Mouse (Mus musculus) neutrophil, adult 83 days (primary cell): Measurements from ENCODE around the gene Zmynd10. TPM values are rescaled to one million over a fixed set of nuclear protein-coding genes. Genes with fewer than 3 reads are reported as not detected.

Experiments used
- total RNA-seq, 2 experiments: library from RNA; stranded (reverse); gene quantifications; one replicate each; pipeline ENCODE4 v1.2.4; 2023

Zmynd10 gene
- total RNA-seq = under 1 TPM in 1 of 2 experiments, not detected in 1; 0.44 TPM

DNA sequence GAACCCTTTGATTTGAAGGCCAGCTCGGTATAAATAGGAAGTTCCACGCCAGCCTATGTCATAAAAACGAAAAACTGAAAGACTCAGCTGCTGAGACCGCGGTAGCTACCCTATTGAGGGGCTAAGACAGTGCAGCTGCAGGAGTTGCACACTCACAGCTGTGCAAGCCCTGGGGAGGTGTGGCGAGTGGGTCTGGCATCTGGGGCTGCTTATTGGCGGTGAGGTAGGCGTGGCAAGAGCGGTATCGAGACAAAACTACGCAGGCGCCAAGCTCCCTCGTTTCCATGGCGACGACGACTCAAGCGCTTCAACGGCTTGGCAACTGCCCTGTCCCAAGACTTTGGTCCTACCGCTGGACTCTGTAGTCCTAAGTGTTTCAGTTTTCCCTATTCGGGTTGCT, at the start of gene Zmynd10:
Gene Zmynd10 (plus strand): TSS at position 273 of the 400 bp plus-strand sequence.

DNA sequence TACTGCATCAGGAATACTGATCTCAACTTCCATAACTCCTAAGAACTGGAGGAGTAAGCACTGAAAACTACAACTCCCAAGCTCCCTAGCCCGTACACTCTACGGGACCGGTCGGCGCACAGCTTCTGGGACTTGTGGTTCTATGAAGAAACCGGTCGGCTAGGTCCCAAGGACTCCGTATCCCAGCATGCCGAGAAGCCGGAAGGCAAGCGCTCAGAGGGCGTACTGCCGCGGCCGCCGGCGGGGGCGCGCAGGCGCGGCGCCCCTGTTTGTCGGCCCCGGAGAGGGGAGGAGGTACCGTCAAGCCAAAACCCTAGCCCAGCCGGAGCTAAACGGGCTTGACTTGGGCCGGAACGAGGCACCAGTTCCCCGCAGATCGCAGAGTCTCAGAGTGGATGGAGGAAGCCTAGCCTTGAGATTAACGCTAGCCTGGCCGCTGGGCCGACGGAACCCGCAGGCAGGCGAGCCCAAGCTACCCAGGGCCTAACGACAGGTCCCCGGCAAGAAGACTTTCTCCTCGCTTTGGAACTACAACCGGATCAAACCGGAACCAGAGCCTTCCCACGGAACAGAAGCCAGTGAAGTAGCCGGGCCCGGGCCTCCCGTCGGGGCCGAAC, 13.2 kb upstream of the Zmynd10 start, which contains the start of gene Tmem115:
Gene Tmem115 (plus strand): TSS at position 155 of the 617 bp plus-strand sequence.

DNA sequence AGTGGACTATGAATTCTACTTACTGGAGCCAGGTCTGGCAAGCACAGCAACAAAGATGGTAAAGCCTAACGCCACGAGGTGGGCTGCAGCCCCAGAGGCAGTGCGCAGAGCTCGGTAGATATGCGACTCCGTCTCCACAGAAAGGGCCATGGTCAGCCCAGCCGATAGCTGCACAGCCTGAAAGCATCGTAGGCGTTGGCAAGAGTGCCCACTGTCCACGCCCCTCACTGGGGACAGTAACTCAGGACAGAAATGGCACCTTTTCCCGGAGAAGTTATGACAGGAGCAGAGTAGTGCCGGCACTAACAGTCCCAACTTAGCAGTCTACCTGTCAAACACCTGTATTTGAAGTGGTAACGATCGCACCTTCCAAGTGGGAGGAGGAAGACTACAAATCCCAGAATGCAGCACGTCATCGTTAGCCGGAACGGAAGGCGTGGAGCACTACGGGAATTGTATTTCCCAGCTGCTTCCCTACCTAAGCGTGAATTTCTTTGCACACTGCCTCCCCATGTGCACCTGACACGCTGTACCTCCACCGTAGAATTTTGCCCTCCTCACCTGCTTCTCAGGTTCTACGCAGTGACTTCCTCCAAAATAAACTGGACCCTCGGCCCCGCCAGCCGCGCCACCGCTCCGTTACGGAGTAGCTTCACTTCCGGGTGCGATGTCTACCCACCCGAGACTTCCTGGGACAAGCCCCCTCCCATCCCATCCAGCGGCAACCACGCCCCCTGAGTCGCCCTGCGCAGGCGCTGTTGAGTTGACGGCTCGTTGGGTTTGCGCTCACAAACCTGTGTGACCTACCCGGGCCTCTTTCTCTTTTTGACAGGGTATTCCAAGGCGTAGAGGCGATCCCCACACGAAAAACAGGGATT, 5.4 kb upstream of the Zmynd10 start, which contains the start of the genes Cyb561d2 and Nprl2:
Gene Cyb561d2 (minus strand): TSS at position 720 of the 878 bp plus-strand sequence.
Gene Nprl2 (plus strand): TSS at position 753 of the 878 bp plus-strand sequence.

DNA sequence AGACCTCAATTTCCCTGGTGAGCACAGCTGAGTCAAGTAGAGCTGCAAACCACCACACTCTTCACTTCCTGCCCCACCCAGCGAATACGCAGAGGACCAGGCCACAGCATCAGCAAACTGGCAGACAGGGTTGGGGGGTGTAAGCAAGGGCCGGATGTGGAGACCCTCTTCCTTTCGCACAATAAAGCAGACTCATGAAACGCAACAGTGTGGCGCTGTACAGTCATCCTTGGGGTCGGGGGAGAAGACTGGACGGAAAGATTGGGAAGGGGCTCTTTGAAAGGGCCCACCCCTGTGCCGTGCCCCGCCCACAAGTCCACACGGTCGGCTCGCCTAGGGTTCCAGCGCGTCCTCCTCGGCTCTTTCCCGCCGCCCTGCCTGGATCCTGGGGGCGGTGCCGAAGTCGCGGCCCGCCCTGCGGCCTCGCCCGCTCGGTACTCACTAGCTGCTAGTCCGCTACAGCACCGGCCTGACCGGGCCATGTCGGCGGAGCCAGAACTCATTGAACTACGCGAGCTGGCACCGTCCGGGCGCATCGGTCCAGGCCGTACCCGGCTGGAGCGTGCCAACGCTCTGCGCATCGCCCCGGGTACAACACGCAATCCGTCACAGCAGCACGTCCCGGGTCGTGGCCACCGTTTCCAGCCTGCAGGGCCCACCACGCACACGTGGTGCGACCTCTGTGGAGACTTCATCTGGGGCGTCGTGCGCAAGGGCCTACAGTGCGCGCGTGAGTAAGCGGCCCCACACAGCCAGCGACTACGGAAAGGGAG, 4.2 kb downstream of the Zmynd10 start, which contains the start of gene Rassf1:
Gene Rassf1 (plus strand): TSS at position 439 of the 773 bp plus-strand sequence.

DNA sequence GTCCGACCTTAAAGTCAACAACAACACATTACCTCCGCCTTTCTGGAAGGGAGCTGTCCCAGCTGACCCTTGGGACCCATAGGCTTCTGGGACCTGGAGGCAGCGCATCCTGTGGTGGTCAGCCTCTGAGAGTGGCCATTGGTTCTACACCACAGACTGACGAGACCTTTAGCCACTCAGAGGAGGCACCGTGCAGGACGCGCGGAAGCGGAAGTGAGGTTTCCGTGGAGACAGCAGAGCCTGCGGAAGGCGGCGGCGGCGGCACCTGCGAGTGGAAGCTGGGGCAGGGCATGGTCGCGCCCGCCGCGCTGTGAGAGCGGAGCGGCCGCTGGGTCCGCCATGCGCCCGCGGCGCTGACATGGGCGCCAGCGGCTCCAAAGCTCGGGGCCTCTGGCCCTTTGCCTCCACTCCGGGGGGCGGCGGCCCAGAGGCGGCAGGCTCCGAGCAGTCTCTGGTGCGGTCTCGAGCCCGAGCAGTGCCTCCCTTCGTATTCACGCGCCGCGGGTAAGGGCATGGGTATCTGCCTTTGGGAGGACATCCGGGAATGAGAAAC, 16.0 kb downstream of the Zmynd10 start, which contains the start of gene Tusc2:
Gene Tusc2 (plus strand): TSS at position 227 of the 553 bp plus-strand sequence.

DNA sequence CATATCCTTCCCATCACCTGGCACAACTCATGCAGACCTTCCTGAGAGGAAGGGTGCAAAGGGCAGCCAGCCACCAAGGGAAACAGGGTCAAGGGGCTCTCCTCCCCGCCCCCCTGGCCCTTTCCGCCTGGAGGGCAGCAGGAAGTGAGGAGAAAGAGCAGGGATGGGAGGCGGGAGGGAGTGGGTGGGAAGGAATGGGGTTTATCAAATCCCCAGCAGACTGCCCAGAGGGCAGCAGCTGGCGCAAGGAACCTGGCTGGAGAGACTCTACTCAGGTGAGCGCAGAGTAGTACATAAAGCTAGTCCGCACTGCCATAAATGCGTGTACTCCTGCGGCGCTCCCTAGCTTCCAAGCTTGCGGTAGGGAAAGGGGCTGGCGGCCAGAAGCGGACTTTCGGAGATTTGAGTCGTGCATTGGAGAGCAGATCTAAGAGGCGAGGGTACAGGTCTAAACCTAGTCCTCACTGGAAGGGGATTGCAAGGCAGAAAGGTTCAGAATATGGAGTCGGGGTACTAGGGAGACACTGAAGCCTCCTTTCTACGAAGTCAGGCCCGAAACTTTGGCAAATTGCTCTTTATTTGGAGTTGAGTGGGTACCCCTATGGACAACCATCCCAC, 20.7 kb downstream of the Zmynd10 start, which contains the start of gene Hyal2:
Gene Hyal2 (plus strand): TSS at position 244 of the 618 bp plus-strand sequence.

DNA sequence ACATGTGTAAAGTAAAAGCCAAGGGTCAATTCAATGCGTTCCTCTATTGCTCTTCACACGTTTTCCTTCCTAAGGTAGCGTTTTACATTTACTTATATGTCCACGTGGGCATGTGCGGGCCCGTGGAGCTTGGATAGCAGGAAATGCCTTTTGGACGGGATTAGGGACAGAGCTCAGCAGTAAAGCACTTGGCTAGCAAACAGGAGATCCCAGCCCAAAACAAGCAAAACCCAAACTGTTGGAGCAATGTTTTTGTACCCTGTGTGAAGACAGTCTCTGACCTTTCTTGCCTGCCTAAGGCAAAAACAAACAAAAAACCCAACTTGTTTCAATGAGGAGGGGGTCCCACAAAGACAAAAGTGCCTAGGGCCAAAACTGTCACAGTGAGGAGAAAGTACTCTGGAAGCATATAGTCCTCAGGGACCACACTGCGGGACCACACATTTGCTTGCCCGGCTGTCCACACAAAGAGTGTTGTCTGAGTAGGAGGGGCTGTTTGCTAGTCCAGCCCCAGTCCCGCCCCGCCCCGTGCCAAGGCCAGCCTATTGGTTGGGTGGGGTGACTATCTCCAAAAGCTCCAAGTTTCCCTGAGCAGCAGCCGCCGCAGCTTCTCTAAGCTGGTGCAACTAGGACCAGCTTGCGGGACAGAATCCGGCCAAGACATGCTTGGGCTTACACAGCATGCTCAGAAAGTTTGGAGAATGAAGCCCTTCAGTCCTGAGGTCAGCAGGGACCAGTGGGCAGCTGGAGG, 29.4 kb downstream of the Zmynd10 start, which contains the start of gene Hyal1:
Gene Hyal1 (plus strand): TSS at position 571 of the 751 bp plus-strand sequence.

DNA sequence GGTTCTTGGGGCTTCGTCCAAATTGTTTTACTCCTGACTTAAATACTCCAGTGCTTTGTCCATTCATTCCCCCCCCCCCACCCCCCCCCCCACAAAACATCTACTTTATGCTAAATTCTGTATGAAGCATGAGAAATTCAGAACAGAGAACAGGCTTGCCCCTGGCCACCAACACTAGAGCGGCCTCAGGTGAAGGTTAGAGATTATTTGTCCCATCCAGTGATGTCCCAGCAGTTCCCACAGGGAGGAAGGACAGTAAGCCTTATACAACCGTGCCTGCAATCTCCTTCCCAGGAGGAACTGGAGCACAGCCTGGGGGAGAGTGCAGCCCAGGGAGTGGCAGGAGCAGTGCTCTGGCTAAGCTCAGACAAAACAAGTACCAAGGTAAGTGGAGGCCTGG, 31.5 kb downstream of the Zmynd10 start, which contains the start of gene Naa80:
Gene Naa80 (plus strand): TSS at position 301 of the 400 bp plus-strand sequence.

DNA sequence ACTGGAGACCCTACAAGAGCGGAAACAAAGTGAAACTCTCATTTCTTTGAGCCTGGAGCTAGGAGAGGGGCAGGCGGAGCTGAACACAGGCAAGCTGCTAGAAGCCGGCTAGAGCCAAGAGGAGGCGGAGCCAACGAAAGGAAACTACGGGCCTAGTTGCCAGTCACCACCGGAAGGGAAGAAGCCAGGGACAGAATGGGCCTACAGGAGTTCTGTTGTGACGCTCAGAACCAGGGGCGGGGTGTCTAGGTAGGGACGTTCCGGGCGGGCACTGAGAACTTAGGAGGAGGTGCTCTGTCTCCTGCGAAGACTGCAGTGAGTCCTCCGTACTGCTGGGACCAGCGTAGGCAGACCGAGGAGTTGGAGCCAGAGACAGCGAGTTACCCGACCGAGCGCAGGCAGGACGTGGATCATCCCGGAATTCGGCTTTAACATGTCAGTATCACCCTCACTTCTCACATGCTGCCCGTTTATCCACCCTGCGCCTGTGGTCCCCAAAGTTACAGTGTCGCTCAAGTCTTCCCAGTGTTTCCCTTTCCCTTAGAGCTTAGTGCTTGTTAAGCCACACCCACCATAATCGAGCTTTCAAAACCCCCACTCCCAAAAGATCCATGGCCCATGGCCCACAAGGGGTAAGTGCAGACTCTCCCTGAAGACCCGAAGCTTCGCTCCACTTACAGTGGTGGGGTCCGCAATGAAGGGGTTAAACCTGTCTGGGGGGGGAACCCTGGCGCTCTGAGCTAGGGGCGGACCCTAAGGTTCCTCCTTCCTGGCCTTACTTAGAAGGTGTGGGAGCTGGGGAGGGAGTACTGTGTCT, 33.6 kb downstream of the Zmynd10 start, which contains the start of gene Hyal3:
Gene Hyal3 (plus strand): TSS at position 318 of the 817 bp plus-strand sequence.

DNA sequence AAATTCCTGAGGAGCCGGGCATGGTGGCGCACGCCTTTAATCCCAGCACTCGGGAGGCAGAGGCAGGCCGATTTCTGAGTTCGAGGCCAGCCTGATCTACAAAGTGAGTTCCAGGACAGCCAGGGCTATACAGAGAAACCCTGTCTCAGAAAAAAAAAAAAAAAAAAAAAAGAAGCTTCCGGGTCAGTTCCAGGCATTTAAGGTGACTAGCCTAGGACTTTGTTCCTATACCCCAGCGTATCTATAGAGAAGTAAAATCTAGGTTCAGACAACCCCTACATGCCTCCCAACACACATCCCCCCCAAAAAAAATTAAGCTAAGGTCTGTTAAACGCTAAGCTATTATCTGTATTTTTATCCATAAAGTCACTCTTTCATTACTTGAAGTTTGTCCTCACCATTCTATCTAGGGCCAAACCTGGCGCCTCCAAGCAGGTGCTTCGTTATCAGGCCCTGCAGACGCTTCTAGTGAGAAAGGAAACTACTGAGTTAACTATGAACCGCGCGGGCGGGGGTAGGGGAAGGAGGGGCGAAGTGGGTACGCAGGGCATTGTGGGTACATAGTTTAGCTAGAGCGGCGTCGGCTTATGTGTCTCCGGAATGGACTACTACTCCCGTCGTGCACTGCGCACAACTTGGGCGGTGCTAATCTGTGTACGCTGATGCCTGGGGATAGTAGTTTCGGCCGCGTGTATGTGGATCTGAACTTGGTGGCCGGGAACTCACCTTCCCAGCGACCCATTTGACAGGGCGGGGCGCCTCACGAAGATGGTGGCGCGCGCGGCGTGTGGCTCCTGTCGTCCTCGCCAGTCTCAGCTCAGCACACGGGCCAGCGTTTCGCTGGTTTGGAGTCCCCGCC, 40.1 kb downstream of the Zmynd10 start, which contains the start of gene Ifrd2:
Gene Ifrd2 (plus strand): TSS at position 669 of the 859 bp plus-strand sequence.

Other genes with a start within 250 kb of the Zmynd10 start
- 1 to 10 TPM; 6.0 to 7.2 TPM for gene Hemk1, start 208.9 kb upstream of the Zmynd10 start, total RNA-seq
- gene 6430571L13Rik, start 206.7 kb upstream of the Zmynd10 start, total RNA-seq = under 1 TPM in 1 of 2 experiments, not detected in 1; 0.20 TPM
- under 1 TPM; 0.20 to 0.22 TPM for gene Cacna2d2, start 147.7 kb upstream of the Zmynd10 start, total RNA-seq
- gene Tmem115, start 13.4 kb upstream of the Zmynd10 start, total RNA-seq = 10 to 100 TPM; 14.3 to 17.0 TPM
- gene Cyb561d2, start 5.1 kb upstream of the Zmynd10 start, total RNA-seq = 1 to 10 TPM; 5.9 to 7.1 TPM
- gene Nprl2, start 5.1 kb upstream of the Zmynd10 start, total RNA-seq = 1 to 10 TPM; 9.0 to 9.8 TPM
- gene Rassf1, start 4.3 kb downstream of the Zmynd10 start, total RNA-seq = 10 to 100 TPM; 41.6 to 45.8 TPM
- 1 to 10 TPM; 9.0 to 9.8 TPM for gene Tusc2, start 16.0 kb downstream of the Zmynd10 start, total RNA-seq
- 1 to 10 TPM; 3.9 to 4.1 TPM for gene Hyal2, start 20.6 kb downstream of the Zmynd10 start, total RNA-seq
- gene Hyal1, start 29.6 kb downstream of the Zmynd10 start, total RNA-seq = 1 to 10 TPM; 1.1 to 1.6 TPM
- 10 to 100 TPM in 1 of 2 experiments, 1 to 10 TPM in 1; 9.2 to 10.3 TPM for gene Naa80, start 31.6 kb downstream of the Zmynd10 start, total RNA-seq
- 1 to 10 TPM in 1 of 2 experiments, under 1 TPM in 1; 0.95 to 2.3 TPM for gene Hyal3, start 33.5 kb downstream of the Zmynd10 start, total RNA-seq
- gene Ifrd2, start 40.3 kb downstream of the Zmynd10 start, total RNA-seq = 10 to 100 TPM; 29.3 to 35.9 TPM
- 1 to 10 TPM in 1 of 2 experiments, under 1 TPM in 1; 0.13 to 1.2 TPM for gene Sema3b, start 61.9 kb downstream of the Zmynd10 start, total RNA-seq
- gene Gnai2, start 88.1 kb downstream of the Zmynd10 start, total RNA-seq = 1,000 to 10,000 TPM; 1,138 to 1,140 TPM
- gene Slc38a3, start 122.2 kb downstream of the Zmynd10 start, total RNA-seq = not detected
- not detected for gene Gnat1, start 132.4 kb downstream of the Zmynd10 start, total RNA-seq
- not detected for gene Sema3f, start 163.2 kb downstream of the Zmynd10 start, total RNA-seq
- 100 to 1,000 TPM; 182 to 203 TPM for gene Rbm5, start 223.7 kb downstream of the Zmynd10 start, total RNA-seq